Mouse (Mus musculus): Measurements from ENCODE around the gene Ncdn. TPM values are rescaled to one million over a fixed set of nuclear protein-coding genes. Genes with fewer than 3 reads are reported as not detected.

The Ncdn gene
- total and polyA plus RNA-seq, 3 experiments = 27.3 to 36.2 TPM; not detected in 1

GRCm38 (mm10) chr4:126781871-126782270 lies 28.6 kb upstream of the Ncdn start:
- H3K27me3 ChIP-seq (ENCODE audit: control insufficient read depth in 1 of 2, insufficient read depth in 2 of 2, low read length in 2 of 2) = no peaks in the 10 kb centered on the region
- DNase-seq (ENCODE audit: low read depth, low spot score) = no peak
- H3K4me1 ChIP-seq (ENCODE audit: control insufficient read depth in 1 of 2, insufficient read depth in 2 of 2, low read length in 2 of 2) = no peaks in the 10 kb centered on the region
- no peak overlapping the region for H3K4me3 ChIP-seq (ENCODE audit: control insufficient read depth in 1 of 2, insufficient read depth in 1 of 2, low read depth in 2 of 2, low read length in 2 of 2)
- H3K79me2 ChIP-seq (ENCODE audit: control insufficient read depth, insufficient read depth, low read length, poor library complexity) = no peaks in the 10 kb centered on the region
- TF ChIP-seq GABPA (IDR thresholded peaks at IDR 0.05; ENCODE audit: low read depth, low read length) (no peak), ZKSCAN1 (IDR thresholded peaks at IDR 0.05; ENCODE audit: low read depth, low read length) (no peak)
- H3K9me3 ChIP-seq (replicated peaks; ENCODE audit: insufficient read depth, low read length) = no peaks in the 10 kb centered on the region
- H3K27ac ChIP-seq (ENCODE audit: control insufficient read depth, low read depth, low read length) = no peak overlapping the region
- H3K9ac ChIP-seq (ENCODE audit: control insufficient read depth, low read depth, low read length, poor library complexity, severe bottlenecking) = no peak overlapping the region
- H3K36me3 ChIP-seq (ENCODE audit: control insufficient read depth in 1 of 2, insufficient read depth in 2 of 2, low read length in 2 of 2) = no peaks in the 10 kb centered on the region

DNA sequence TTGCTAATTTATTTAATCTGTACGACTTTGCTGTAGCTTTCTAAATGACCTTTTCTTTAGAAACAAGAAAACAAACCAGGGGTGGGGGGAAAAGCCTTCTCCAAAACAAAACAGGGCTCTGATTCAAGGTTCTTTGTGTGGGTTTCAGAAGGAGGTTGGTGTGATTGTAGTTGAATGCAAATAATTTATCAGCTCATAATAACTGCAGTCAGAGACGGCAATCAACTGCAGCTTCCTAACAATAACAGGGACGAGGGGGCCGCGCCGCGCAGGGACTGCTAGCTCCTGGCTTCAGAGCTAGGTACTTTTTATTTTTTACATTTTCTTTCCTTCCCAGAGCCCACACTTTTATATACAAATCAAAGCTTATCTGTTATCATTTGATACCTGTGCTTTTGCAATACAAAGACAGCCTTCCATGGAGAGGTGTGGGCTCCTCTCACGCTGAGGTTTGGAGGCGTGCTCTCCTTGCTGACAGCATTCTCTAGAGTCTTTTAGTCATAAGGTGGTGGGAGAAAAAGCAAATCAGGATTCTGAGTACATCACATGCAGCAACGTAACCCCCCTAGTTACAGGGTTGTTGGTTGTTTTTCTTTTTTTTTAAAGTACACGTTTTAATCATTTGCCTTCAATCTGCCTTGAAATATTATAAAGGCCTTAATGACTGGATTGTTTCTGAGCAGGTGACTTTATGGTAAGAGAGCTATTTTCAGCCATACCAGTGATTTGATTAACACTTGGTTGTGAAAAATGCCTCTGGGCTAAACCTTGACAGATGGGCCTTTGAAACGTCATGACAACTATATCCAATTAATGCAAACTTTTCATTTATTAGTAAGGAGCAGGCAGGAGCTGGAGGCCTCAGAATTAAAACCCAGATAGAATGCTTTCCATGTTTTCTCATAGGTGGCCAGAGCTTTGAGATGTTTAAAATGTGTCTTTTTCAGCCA lies 26.9 kb upstream of the Ncdn start:
- no peak for DNase-seq (ENCODE audit: low read depth, low spot score)
- no peaks in the 10 kb centered on the region for H3K79me2 ChIP-seq (ENCODE audit: control insufficient read depth, insufficient read depth, low read length, poor library complexity)
- no peak overlapping the region for H3K27ac ChIP-seq (ENCODE audit: control insufficient read depth, low read depth, low read length)
- no peaks in the 10 kb centered on the region for H3K36me3 ChIP-seq (ENCODE audit: control insufficient read depth in 1 of 2, insufficient read depth in 2 of 2, low read length in 2 of 2)
- H3K4me1 ChIP-seq (ENCODE audit: control insufficient read depth in 1 of 2, insufficient read depth in 2 of 2, low read length in 2 of 2) = no peaks in the 10 kb centered on the region
- H3K4me3 ChIP-seq (ENCODE audit: control insufficient read depth in 1 of 2, insufficient read depth in 1 of 2, low read depth in 2 of 2, low read length in 2 of 2) = no peak overlapping the region
- H3K9ac ChIP-seq (ENCODE audit: control insufficient read depth, low read depth, low read length, poor library complexity, severe bottlenecking) = no peak overlapping the region
- TF ChIP-seq RCOR1 (IDR thresholded peaks at IDR 0.05; ENCODE audit: low read depth, low read length) = no peak
- TF ChIP-seq USF1 (IDR thresholded peaks at IDR 0.05; ENCODE audit: low read depth, low read length) = no peak
- TF ChIP-seq SMC3 (IDR thresholded peaks at IDR 0.05; ENCODE audit: low read depth, low read length) = no peak
- no peak for TF ChIP-seq RAD21 (IDR thresholded peaks at IDR 0.05; ENCODE audit: low read depth, low read length)
- no peak for TF ChIP-seq MAFK (IDR thresholded peaks at IDR 0.05; ENCODE audit: borderline replicate concordance, low read depth, low read length)
- no peak for TF ChIP-seq NRF1 (IDR thresholded peaks at IDR 0.05; ENCODE audit: insufficient read depth, low read depth, low read length, poor library complexity, severe bottlenecking)
- TF ChIP-seq ZKSCAN1 (IDR thresholded peaks at IDR 0.05; ENCODE audit: low read depth, low read length) = no peak
- no peak for TF ChIP-seq MAZ (IDR thresholded peaks at IDR 0.05; ENCODE audit: low read depth, low read length)
- TF ChIP-seq SIN3A (IDR thresholded peaks at IDR 0.05; ENCODE audit: low read length) = no peak
- TF ChIP-seq POLR2AphosphoS5 (IDR thresholded peaks at IDR 0.05; ENCODE audit: borderline replicate concordance, low read depth, low read length) = no peak
- no peak for TF ChIP-seq MYB (IDR thresholded peaks at IDR 0.05; ENCODE audit: low read depth, low read length)
- no peak for TF ChIP-seq NELFE (IDR thresholded peaks at IDR 0.05; ENCODE audit: low read depth, low read length)
- H3K9me3 ChIP-seq (replicated peaks; ENCODE audit: insufficient read depth, low read length) = no peaks in the 10 kb centered on the region
- H3K27me3 ChIP-seq (ENCODE audit: control insufficient read depth in 1 of 2, insufficient read depth in 2 of 2, low read length in 2 of 2) = no peaks in the 10 kb centered on the region

All from MEL (cell line).